Mouse (Mus musculus): ENCODE data around the gene Sms.

Sms gene

DNA sequence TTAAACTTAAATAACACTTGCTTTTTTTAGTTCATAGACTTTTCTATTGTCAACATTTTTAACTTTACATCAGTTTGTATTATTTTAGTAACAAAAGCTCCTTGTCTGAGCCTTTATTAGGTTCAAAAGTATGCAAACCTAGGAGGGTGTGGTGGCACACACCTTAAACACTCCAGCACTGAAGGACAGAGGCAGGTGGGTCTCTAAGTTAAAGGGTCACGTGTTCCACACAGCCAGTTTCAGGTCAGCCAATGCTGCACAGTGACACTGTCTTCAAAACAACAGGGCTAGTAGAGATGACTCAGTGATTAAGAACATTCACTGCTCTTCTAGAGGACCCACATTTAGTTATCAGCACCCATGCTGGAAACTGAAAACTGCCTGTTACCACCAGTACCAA is 43.1 kb downstream of the Sms start:
- DNase-seq (ENCODE audit: low read depth, low spot score): no peak

- no peak for DNase-seq (ENCODE audit: low read depth, low spot score)
Measured at GRCm38 (mm10) chrX:157447431-157447830, 44.7 kb downstream of the Sms start.

- DNase-seq (ENCODE audit: low read depth, low spot score): no peak
Measured at GRCm38 (mm10) chrX:157434768-157435167, 57.3 kb downstream of the Sms start.

DNA sequence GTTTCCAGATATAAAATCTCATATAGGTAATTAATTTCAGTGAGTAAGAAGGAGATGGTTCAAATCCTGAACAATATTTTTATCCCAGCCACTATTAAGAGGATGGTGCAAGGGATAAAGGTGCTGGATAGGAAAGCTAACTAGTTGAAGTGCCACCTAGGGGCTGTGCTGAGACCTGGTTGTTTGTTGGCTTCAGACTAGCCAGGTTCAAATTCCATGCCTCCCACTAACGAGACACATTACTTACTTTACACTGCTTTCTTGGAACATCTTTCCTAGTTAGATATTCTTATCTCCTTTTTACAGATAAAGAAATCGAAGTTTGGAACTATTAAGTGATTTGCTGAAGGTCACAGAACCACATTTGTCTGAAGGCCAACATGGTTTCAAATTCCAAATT is 72.6 kb downstream of the Sms start:
- DNase-seq (ENCODE audit: low read depth, low spot score): no peak

- DNase-seq (ENCODE audit: low read depth, low spot score): no peak
Measured at GRCm38 (mm10) chrX:157415212-157415611, 76.9 kb downstream of the Sms start, which contains the start of gene Phex. TSS of gene Phex (minus strand) at chrX:157415312.

- no peak for DNase-seq (ENCODE audit: low read depth, low spot score)
Measured at GRCm38 (mm10) chrX:157404919-157405318, 87.2 kb downstream of the Sms start.

Measured in skeletal muscle tissue, adult 2 months (tissue).